Mouse (Mus musculus) stomach, embryonic 16.5 days (tissue): ENCODE measurements around the gene Cd164. TPM values are rescaled to one million over a fixed set of nuclear protein-coding genes. Genes with fewer than 3 reads are reported as not detected.

Source experiments
- ATAC-seq: fragments of 200-750 bp; cut with Nextera tagmentation; 2 replicates; pipeline ENCODE4 v1.8.0; 2017; ENCODE audit warnings: moderate number of reproducible peaks, moderate TSS enrichment; ENCODE audit not compliant: insufficient read depth, low FRiP score
- H3K27ac ChIP-seq: fragments of 300-500 bp; sonication (generic); 2 replicates; pipeline ENCODE4 v1.5.1; 2014; ENCODE audit warnings: low read length
- H3K27me3 ChIP-seq: fragments of 300-500 bp; sonication (generic); 2 replicates; pipeline ENCODE4 v1.6.1; 2014; ENCODE audit warnings: low read length, control low read depth, mixed read lengths; ENCODE audit not compliant: control insufficient read depth, insufficient read depth
- H3K36me3 ChIP-seq: fragments of 300-500 bp; sonication (generic); 2 replicates; pipeline ENCODE4 v1.6.1; 2014; ENCODE audit warnings: low read length; ENCODE audit not compliant: control insufficient read depth, insufficient read depth
- H3K4me1 ChIP-seq: fragments of 300-500 bp; sonication (generic); 2 replicates; pipeline ENCODE4 v1.6.1; 2014; ENCODE audit warnings: low read length, control low read depth, mixed read lengths; ENCODE audit not compliant: control insufficient read depth, insufficient read depth
- H3K4me2 ChIP-seq: fragments of 300-500 bp; sonication (generic); 2 replicates; pipeline ENCODE4 v1.6.1; 2014; ENCODE audit warnings: low read depth, low read length, mixed read lengths
- H3K4me3 ChIP-seq: fragments of 300-500 bp; sonication (generic); replicated peaks from 2 replicates; pipeline ENCODE4 v1.5.1; 2014; ENCODE audit warnings: mild to moderate bottlenecking, low read length
- H3K9ac ChIP-seq: fragments of 300-500 bp; sonication (generic); 2 replicates; pipeline ENCODE4 v1.6.1; 2014; ENCODE audit warnings: low read length
- H3K9me3 ChIP-seq: fragments of 300-500 bp; sonication (generic); replicated peaks from 2 replicates; pipeline ENCODE4 v1.6.1; 2016; ENCODE audit warnings: low read length, control low read depth; ENCODE audit not compliant: control insufficient read depth
- whole genome bisulfite sequencing: fragments of 180-500 bp; shearing (Covaris S2); extraction: QIAGEN DNeasy Blood & Tissue Kit; methylation state at CpG from one replicate; pipeline ENCODE4 v1.1.7; 2014; 5-methylcytosine and 5-hydroxymethylcytosine counted together
- polyA plus RNA-seq: library from polyadenylated mRNA; unstranded; fragments of >200 nt; fragmentation: Nextera tagmentation; extraction: Ambion mirVana; gene quantifications from 2 replicates; pipeline ENCODE4 v1.2.1, GENCODE M21; 2015

Gene Cd164
- 173 and 181 TPM in 2 replicates for polyA plus RNA-seq

DNA sequence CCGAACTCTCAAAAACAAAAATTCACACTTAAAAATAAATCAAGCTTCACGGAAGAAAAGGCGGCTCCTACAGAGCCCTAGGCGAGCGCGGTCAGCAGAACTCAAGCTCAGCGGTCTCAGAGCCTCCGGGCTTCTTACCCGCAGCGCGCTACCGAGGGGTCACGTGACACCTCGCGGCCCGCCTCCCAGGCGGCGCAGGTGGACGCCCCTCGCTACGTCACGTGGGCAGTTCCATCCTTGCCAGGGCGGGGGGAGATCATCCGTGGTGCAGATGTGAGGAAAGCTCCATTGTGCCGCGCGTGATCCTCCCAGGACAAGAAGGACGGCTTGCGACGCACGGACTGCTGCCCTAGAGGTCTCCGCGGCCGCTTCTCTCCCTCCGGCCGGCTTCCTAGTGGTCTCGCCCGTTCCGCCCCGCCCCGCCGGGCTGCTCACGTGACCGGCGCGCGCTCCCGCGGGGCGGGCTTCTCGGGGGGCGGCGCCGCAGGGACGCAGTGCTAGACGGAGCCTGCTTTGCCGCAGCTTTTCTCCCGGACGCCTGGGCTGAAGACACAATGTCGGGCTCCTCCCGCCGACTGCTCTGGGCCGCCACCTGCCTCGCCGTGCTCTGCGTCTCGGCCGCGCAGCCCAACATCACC is at the start of gene Cd164:
Gene Cd164 (plus strand): TSS at position 434 of the 638 bp plus-strand sequence.
- Histone ChIP-seq H3K4me2 (peak within 1 kb of the TSS; percentile 88), H3K4me1 (peaks cover 16% of the 10 kb centered on the region), H3K4me3 (peak within 1 kb of the TSS; percentile 97), H3K36me3 (no peaks in the 10 kb centered on the region), H3K27me3 (no peaks in the 10 kb centered on the region), H3K27ac (peak within 1 kb of the TSS; percentile 98), H3K9ac (peak within 1 kb of the TSS; percentile 97), H3K9me3 (no peaks in the 10 kb centered on the region)
- under 1% methylated on average over 69 of the region's 69 CpGs for WGBS
- ATAC-seq = peak; percentile 94

DNA sequence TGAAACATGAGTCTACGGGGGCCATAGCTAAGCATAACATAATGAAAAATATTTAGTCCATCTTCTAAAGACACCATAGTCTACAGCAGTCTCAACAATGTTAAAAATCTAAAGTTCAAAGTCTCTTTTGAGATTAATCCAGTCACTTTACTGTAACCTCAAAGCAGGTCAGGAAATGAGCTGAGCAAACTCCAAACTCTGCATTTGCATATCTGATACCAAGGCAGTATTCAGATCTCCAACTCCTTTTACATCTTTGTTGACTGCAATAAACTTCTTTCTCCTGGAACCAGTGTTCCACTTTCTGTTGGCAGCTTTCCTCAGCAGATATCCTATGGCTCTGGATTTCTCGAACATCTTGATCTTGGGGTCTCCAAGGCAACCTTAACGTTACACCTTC is 48.5 kb upstream of the Cd164 start:
- 68% methylated on average over 3 of the region's 3 CpGs for WGBS
- Histone ChIP-seq H3K4me2 (no peak overlapping the region), H3K4me3 (no peak overlapping the region), H3K9me3 (no peaks in the 10 kb centered on the region), H3K4me1 (peaks cover 14% of the 10 kb centered on the region), H3K9ac (no peak overlapping the region), H3K36me3 (no peaks in the 10 kb centered on the region), H3K27ac (no peak overlapping the region), H3K27me3 (no peaks in the 10 kb centered on the region)
- no peak for ATAC-seq

DNA sequence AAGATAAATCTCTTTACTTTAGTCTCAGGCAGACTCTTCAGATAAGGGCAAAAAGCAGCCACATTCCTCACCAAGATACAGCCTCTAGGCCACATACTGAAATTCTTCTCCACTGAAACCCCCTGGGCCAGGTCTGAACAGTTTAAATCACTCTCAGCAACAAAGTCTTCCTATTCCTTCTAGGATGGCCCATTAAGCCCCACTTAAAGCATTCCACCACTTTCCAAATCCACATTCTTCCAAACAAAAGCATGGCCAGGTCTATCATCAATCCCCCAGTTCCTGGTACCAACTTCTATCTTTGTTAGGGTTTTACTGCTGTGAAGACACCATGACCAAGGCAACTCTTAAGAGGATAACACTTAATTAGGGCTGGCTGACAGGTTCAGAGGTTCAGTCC is 46.7 kb upstream of the Cd164 start:
- H3K4me2 ChIP-seq = no peak overlapping the region
- H3K4me3 ChIP-seq = no peak overlapping the region
- no peak overlapping the region for H3K9ac ChIP-seq
- H3K27ac ChIP-seq = no peak overlapping the region
- ATAC-seq = no peak
- peaks cover 16% of the 10 kb centered on the region for H3K4me1 ChIP-seq
- H3K36me3 ChIP-seq = no peaks in the 10 kb centered on the region
- H3K9me3 ChIP-seq = no peaks in the 10 kb centered on the region
- H3K27me3 ChIP-seq = no peaks in the 10 kb centered on the region

DNA sequence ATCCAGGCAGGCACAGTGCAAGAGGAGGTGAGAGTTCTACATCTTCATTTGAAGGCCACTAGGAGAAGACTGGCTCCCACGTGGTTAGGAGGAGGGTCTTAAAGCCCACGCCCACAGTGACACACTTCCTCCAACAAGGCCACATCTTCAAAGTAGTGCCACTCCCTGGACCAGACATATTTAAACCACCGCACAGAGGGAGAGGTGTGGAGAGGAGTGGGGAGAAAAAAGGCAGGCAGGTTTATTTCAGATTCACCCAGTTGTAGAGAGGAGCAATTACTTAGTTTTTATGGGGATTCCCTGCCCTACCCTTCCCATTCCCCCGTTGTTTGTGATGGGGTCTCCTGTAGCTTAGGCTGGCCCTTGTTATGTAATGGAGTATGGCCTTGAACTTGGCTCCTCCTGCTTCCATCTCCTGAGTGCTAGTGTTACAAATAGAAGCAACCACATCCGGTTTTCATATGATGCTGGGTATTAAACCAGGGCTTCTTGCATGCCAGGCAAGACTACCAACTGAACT is 46.2 kb upstream of the Cd164 start:
- no peak for ATAC-seq
- no peaks in the 10 kb centered on the region for H3K27me3 ChIP-seq

DNA sequence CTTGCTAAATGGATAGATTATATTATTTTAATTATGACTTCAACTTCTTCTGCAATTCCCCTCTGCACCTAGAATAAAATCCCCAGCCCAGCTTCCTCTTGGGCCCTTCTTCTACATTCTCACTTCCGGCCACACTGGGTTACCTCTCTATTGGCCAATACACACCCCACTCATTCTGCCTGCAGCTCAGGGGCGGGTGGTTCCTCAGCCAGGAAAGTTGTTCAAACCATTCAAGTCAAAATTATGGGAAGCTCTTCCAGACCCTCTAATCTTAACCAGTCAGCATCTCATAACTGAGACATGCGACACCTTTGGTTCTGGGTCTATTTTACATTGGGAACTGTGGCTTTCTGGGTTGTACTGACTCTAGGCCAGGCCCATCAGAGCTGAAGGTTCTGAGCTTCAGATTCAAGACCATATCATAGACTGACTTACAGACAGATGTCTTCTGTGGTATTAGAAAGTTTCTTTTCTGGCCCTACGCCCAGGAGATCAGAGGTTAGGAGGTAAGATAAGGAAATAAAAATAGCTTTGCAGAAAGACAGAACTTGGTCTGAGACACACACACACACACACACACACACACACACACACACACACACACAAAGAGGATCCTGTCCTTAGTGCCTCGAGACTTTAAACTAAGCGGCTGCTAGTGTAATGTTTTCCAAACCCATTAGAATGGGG is 45.3 kb upstream of the Cd164 start:
- Histone ChIP-seq H3K4me1 (peaks cover 21% of the 10 kb centered on the region), H3K9me3 (no peaks in the 10 kb centered on the region), H3K4me2 (no peak overlapping the region), H3K36me3 (no peaks in the 10 kb centered on the region), H3K27ac (peak overlapping the region; percentile 3; the same call in 1 of the 2 replicates), H3K4me3 (no peak overlapping the region), H3K9ac (no peak overlapping the region), H3K27me3 (no peaks in the 10 kb centered on the region)
- 58% methylated on average over 6 of the region's 6 CpGs for WGBS
- no peak for ATAC-seq

More for the DNA sequence above, 46.2 kb upstream of the Cd164 start:
- Histone ChIP-seq H3K36me3 (no peaks in the 10 kb centered on the region), H3K4me2 (no peak overlapping the region), H3K4me3 (no peak overlapping the region), H3K27ac (no peak overlapping the region), H3K9me3 (no peaks in the 10 kb centered on the region), H3K9ac (no peak overlapping the region), H3K4me1 (peaks cover 19% of the 10 kb centered on the region)
- WGBS = 72% methylated on average over 5 of the region's 5 CpGs

DNA sequence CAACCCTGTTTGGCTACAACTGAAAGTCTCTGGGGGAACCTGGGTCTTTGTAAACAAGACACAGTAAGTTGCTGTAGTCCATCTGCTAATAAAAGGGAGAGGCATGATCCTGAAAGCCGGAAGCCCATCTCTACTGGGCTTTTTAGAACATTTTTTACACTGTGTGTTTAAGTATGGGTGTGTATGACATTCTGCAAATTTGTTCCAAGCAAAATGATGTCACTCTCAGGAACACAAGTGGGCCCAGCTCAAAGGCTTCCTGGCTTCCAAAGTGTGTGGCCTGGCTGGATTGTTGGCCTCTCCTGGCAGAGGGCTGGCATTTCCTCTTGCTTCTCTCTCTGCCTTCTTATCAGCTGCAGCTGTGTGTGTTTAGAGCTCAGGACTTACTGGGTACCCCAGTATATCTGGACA is 44.2 kb upstream of the Cd164 start:
- Histone ChIP-seq H3K4me2 (no peak overlapping the region), H3K4me1 (peaks cover 21% of the 10 kb centered on the region), H3K9me3 (no peaks in the 10 kb centered on the region), H3K9ac (no peak overlapping the region), H3K36me3 (no peaks in the 10 kb centered on the region), H3K27ac (peak overlapping the region; percentile 80), H3K27me3 (no peaks in the 10 kb centered on the region), H3K4me3 (no peak overlapping the region)
- 30% methylated on average over 1 of the region's 1 CpGs for WGBS
- no peak for ATAC-seq

DNA sequence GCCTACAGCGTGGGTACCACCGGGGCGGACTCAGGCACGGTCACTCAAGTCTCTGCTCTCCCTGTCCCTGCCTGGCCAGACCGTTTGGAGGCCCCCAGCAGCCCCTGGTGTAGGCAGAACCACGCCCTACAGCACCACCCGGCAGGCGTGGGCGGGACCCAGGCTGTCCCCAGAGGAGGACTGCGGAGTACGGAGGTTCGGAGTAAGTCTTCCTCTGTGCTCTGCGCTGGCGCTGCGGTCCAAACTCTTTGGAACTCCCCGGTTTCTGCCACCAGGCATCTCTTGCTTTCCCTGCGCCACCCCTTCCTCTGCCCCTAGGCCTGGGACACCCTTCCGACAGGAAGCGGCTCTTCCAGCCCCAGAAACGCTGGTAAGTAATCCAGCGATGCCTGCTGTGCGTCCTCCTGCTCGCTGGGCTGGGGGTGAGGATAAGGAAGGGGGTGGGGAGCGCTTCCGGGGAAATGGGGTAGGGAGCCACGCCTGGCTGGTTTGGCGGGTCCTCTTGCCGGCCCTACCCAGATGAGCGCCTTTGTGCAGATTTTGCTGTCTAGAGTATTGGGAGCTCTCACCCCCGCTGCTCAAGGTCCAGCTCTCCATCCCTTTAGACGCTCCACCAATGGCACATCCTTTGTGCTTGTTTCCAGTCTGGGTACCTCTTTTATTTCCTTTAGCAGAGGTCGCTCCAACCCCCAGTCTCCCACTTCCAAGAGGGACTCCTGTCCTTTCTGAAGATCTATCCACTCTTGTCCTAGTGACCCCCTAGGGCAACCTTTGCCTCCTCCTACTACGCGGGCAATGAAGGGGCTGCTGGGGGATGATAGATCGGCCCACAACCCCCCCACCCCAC is 42.8 kb upstream of the Cd164 start, which contains the start of gene Mical1:
Gene Mical1 (plus strand): TSS at position 144 of the 847 bp plus-strand sequence.
- Histone ChIP-seq H3K27ac (peak within 1 kb of the TSS; percentile 80), H3K36me3 (no peaks in the 10 kb centered on the region), H3K9ac (peak within 1 kb of the TSS; percentile 84), H3K4me3 (peak within 1 kb of the TSS; percentile 73), H3K9me3 (no peaks in the 10 kb centered on the region), H3K4me1 (peaks cover 21% of the 10 kb centered on the region), H3K27me3 (no peaks in the 10 kb centered on the region), H3K4me2 (peak within 1 kb of the TSS; percentile 79)
- ATAC-seq = peak; percentile 78
- WGBS = under 1% methylated on average over 35 of the region's 35 CpGs

DNA sequence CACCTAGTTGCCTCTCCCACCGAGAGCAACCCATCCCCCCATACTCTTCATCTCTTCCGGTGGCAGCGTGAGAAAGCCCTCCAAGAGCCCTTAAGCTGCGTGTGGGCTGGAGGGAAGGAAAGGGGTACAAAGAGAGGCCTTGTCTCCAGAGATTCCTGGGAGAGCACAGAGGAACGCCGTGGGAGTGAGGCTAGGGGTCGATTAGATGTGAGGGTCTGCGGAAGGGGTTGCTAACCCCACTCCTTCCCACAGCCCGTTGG is 42.3 kb upstream of the Cd164 start:
- Histone ChIP-seq H3K36me3 (no peaks in the 10 kb centered on the region), H3K4me1 (peaks cover 21% of the 10 kb centered on the region), H3K9ac (peak overlapping the region; percentile 84), H3K27me3 (no peaks in the 10 kb centered on the region), H3K4me2 (peak overlapping the region; percentile 79), H3K4me3 (peak overlapping the region; percentile 73), H3K9me3 (no peaks in the 10 kb centered on the region), H3K27ac (peak overlapping the region; percentile 80)
- 1% methylated on average over 9 of the region's 9 CpGs for WGBS
- ATAC-seq = no peak
